Mouse (Mus musculus) embryonic facial prominence, embryonic 13.5 days (tissue): Measurements from ENCODE around the gene Gnaq. TPM values are rescaled to one million over a fixed set of nuclear protein-coding genes. Genes with fewer than 3 reads are reported as not detected.

Experiments
- ATAC-seq: fragments of 200-750 bp; cut with Nextera tagmentation; 2 replicates; pipeline ENCODE4 v1.8.0; 2017; ENCODE audit warnings: low read depth; ENCODE audit not compliant: insufficient number of reproducible peaks, insufficient read depth, low FRiP score, low TSS enrichment
- H3K27ac ChIP-seq: fragments of 300-500 bp; sonication (generic); 2 replicates; pipeline ENCODE4 v1.5.1; 2015; ENCODE audit warnings: moderate library complexity, mild to moderate bottlenecking, inconsistent platforms
- H3K27me3 ChIP-seq: fragments of 300-500 bp; sonication (generic); 2 replicates; pipeline ENCODE4 v1.6.1; 2015; ENCODE audit warnings: mild to moderate bottlenecking, inconsistent platforms
- H3K36me3 ChIP-seq: fragments of 300-500 bp; sonication (generic); 2 replicates; pipeline ENCODE4 v1.6.1; 2015; ENCODE audit warnings: mild to moderate bottlenecking, inconsistent platforms
- H3K4me1 ChIP-seq: fragments of 300-500 bp; sonication (generic); 2 replicates; pipeline ENCODE4 v1.6.1; 2015; ENCODE audit warnings: inconsistent platforms
- H3K4me2 ChIP-seq: fragments of 300-500 bp; sonication (generic); 2 replicates; pipeline ENCODE4 v1.6.1; 2015; ENCODE audit warnings: moderate library complexity, mild to moderate bottlenecking, inconsistent platforms
- H3K4me3 ChIP-seq: fragments of 300-500 bp; sonication (generic); 2 replicates; pipeline ENCODE4 v1.5.1; 2015; ENCODE audit warnings: mild to moderate bottlenecking, inconsistent platforms
- H3K9ac ChIP-seq: fragments of 300-500 bp; sonication (generic); 2 replicates; pipeline ENCODE4 v1.6.1; 2015; ENCODE audit warnings: mild to moderate bottlenecking, inconsistent platforms
- H3K9me3 ChIP-seq: fragments of 300-500 bp; sonication (generic); 2 replicates; pipeline ENCODE4 v1.6.1; 2016; ENCODE audit warnings: inconsistent platforms
- WGBS: fragments of 180-500 bp; shearing (Covaris S2); methylation state at CpG from one replicate; pipeline ENCODE4 v1.1.7; 2015; ENCODE audit warnings: mixed read lengths; 5-methylcytosine and 5-hydroxymethylcytosine counted together
- polyA plus RNA-seq: library from polyadenylated mRNA; unstranded; fragments of >200 nt; fragmentation: Nextera tagmentation; extraction: Ambion mirVana; gene quantifications from 2 replicates; pipeline ENCODE4 v1.2.1, GENCODE M21; 2015

Gnaq gene
- polyA plus RNA-seq, 1 experiment from 2014 or later = 29.9 TPM

DNA sequence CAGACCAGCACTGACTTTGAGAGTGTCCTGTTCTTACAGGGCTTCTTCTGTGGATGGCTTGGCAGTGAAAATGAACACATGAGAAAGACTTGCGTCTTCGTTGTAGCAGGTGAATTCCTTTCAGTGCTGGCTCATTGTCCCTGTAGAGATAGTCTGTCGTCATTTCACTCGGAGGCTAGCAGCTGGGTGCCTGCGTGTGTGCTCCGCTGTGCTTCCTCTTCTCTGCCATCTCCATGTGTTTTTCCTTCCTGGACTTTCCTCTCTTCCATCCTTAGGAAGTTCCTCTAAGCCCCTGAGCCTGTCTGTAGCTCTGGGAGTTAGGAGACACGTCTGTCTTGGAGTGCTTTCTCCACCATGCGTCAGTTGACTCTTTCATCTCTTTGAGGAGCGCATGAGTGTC, 41.1 kb downstream of the Gnaq start:
- ATAC-seq = no peak
- 65% methylated on average over 9 of the region's 9 CpGs for WGBS
- H3K4me1 ChIP-seq = peaks cover 41% of the 10 kb centered on the region
- no peaks in the 10 kb centered on the region for H3K27me3 ChIP-seq
- H3K9me3 ChIP-seq = no peaks in the 10 kb centered on the region
- no peak overlapping the region for H3K4me2 ChIP-seq
- no peak overlapping the region for H3K27ac ChIP-seq
- no peak overlapping the region for H3K9ac ChIP-seq
- no peak overlapping the region for H3K4me3 ChIP-seq
- no peaks in the 10 kb centered on the region for H3K36me3 ChIP-seq

DNA sequence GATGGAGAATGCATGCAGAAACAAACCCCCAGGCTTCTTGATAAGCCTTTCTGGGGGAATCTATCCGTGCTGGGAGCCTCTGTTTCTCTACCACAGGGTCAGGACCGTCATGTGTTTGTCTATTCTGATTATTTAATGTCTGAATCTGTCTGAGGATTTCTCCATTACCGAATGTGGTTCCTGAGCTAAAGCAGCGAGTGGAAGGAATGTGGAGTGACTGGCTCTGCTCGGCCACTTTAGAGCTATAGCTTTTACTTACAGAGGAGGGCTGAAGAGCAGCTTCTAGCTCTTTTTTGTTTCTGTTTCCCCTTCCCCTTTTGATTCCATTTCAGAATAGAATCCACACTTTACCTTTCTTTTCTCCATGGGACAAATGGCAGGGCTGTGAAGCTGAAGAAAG, 43.8 kb downstream of the Gnaq start:
- Histone ChIP-seq H3K36me3 (no peaks in the 10 kb centered on the region), H3K27me3 (no peaks in the 10 kb centered on the region), H3K9me3 (no peaks in the 10 kb centered on the region), H3K27ac (peak overlapping the region; percentile 65), H3K4me1 (peaks cover 36% of the 10 kb centered on the region), H3K4me3 (no peak overlapping the region), H3K4me2 (peak overlapping the region; percentile 23; the same call in 1 of the 2 replicates), H3K9ac (no peak overlapping the region)
- WGBS = 24% methylated on average over 5 of the region's 5 CpGs
- ATAC-seq = no peak

GRCm38 (mm10) chr19:16177139-16177727, 44.6 kb downstream of the Gnaq start:
- ATAC-seq = no peak; the same call in 1 of the 2 replicates
- Histone ChIP-seq H3K4me1 (peaks cover 41% of the 10 kb centered on the region), H3K4me2 (no peak overlapping the region), H3K9me3 (no peaks in the 10 kb centered on the region), H3K36me3 (no peaks in the 10 kb centered on the region), H3K27ac (peak overlapping the region; percentile 65), H3K4me3 (no peak overlapping the region), H3K9ac (no peak overlapping the region), H3K27me3 (no peaks in the 10 kb centered on the region)
- WGBS = 78% methylated on average over 8 of the region's 8 CpGs

- Histone ChIP-seq H3K9me3 (no peaks in the 10 kb centered on the region), H3K27me3 (no peaks in the 10 kb centered on the region), H3K9ac (no peak overlapping the region), H3K4me2 (no peak overlapping the region), H3K36me3 (no peaks in the 10 kb centered on the region), H3K4me3 (no peak overlapping the region), H3K27ac (no peak overlapping the region; the same call in 1 of the 2 replicates), H3K4me1 (peaks cover 30% of the 10 kb centered on the region)
- 71% methylated on average over 3 of the region's 3 CpGs for WGBS
- no peak for ATAC-seq
These were observed 48.6 kb downstream of the Gnaq start for GRCm38 (mm10) chr19:16181258-16181657.

DNA sequence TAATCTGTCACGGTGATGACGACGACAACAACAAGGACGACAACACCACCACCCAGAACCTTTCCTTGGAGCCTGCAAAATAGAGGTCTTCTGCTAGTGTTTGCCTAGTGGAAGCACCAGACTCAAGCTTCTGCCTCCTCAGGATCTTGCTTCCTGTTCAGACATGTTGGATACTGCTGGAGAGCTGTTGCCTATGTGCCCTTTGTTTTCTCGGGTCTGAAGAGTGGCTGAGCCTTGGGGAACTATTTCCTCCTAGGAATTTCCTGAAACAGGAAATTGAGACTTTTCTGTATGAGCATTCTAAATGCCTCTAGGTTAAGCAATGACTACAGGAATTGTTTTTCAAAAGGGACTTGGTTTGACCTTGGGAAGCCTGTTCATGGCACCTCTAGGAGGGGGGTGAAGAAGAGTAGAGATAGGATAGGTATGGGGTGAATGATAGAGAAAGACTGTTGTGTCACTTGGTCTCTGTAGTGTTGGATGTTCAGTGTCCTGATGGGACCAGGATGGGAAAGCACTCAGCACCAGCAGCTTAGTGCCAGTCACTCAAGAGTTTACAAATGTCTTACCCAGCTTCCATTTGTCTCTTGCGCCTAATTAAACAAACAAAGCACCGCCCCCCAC, 49.3 kb downstream of the Gnaq start:
- Histone ChIP-seq H3K9ac (no peak overlapping the region), H3K4me1 (peaks cover 25% of the 10 kb centered on the region), H3K27me3 (no peaks in the 10 kb centered on the region), H3K36me3 (no peaks in the 10 kb centered on the region), H3K4me3 (no peak overlapping the region), H3K4me2 (no peak overlapping the region), H3K27ac (no peak overlapping the region; the same call in 1 of the 2 replicates), H3K9me3 (no peaks in the 10 kb centered on the region)
- ATAC-seq = no peak
- WGBS = 69% methylated on average over 7 of the region's 7 CpGs

- H3K27me3 ChIP-seq = no peaks in the 10 kb centered on the region
- H3K9ac ChIP-seq = no peak overlapping the region
- H3K4me2 ChIP-seq = no peak overlapping the region
- no peaks in the 10 kb centered on the region for H3K36me3 ChIP-seq
- H3K27ac ChIP-seq = no peak overlapping the region
- no peaks in the 10 kb centered on the region for H3K9me3 ChIP-seq
- ATAC-seq = no peak
- no peak overlapping the region for H3K4me3 ChIP-seq
- peaks cover 27% of the 10 kb centered on the region for H3K4me1 ChIP-seq
- WGBS = 87% methylated on average over 10 of the region's 10 CpGs
These were observed 51.1 kb downstream of the Gnaq start for GRCm38 (mm10) chr19:16183592-16184365.

- Histone ChIP-seq H3K4me2 (no peak overlapping the region), H3K27me3 (no peaks in the 10 kb centered on the region), H3K9me3 (no peaks in the 10 kb centered on the region), H3K4me3 (no peak overlapping the region), H3K27ac (no peak overlapping the region), H3K36me3 (no peaks in the 10 kb centered on the region), H3K4me1 (peaks cover 25% of the 10 kb centered on the region), H3K9ac (no peak overlapping the region)
- ATAC-seq = no peak
- WGBS = 82% methylated on average over 3 of the region's 3 CpGs
These were observed 54.4 kb downstream of the Gnaq start for GRCm38 (mm10) chr19:16186984-16187383.

DNA sequence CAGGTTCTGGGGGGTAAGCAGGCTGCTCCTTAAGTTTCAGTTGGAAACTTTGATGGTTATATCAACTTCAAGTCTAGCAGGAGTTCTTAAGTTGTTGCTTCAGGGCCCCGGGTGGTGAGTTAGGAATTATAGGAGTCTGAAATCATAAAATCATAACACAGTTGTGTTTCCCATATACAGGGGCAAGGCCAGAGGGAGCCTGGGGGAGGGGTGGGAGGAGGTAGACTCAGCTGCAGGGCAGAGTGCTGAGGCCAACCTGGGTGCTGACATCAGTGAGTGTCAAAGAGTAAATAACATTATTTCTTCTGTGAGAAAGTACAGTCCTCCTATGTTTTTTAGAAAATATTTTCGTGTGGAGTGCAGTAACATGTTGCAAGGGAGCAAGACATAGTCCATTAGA, 55.3 kb downstream of the Gnaq start:
- Histone ChIP-seq H3K27me3 (no peaks in the 10 kb centered on the region), H3K36me3 (no peaks in the 10 kb centered on the region), H3K4me3 (no peak overlapping the region), H3K4me1 (peaks cover 25% of the 10 kb centered on the region), H3K9ac (no peak overlapping the region), H3K4me2 (no peak overlapping the region), H3K9me3 (no peaks in the 10 kb centered on the region), H3K27ac (0 out of 2 replicates have a peak overlapping the region, but pooled peaks have one; percentile 28)
- 57% methylated on average over 2 of the region's 2 CpGs for WGBS
- no peak for ATAC-seq

- no peak for ATAC-seq
- WGBS = 62% methylated on average over 9 of the region's 9 CpGs
- Histone ChIP-seq H3K36me3 (no peaks in the 10 kb centered on the region), H3K4me1 (peaks cover 25% of the 10 kb centered on the region), H3K27ac (no peak overlapping the region), H3K9ac (no peak overlapping the region), H3K27me3 (no peaks in the 10 kb centered on the region), H3K4me3 (no peak overlapping the region), H3K9me3 (no peaks in the 10 kb centered on the region), H3K4me2 (no peak overlapping the region)
These were observed 56.6 kb downstream of the Gnaq start for GRCm38 (mm10) chr19:16189066-16189765.

- no peak for ATAC-seq
- no peaks in the 10 kb centered on the region for H3K9me3 ChIP-seq
- WGBS = 89% methylated on average over 3 of the region's 3 CpGs
- H3K4me3 ChIP-seq = no peak overlapping the region
- no peaks in the 10 kb centered on the region for H3K27me3 ChIP-seq
- no peak overlapping the region for H3K4me2 ChIP-seq
- H3K36me3 ChIP-seq = no peaks in the 10 kb centered on the region
- peaks cover 15% of the 10 kb centered on the region for H3K4me1 ChIP-seq
- H3K9ac ChIP-seq = no peak overlapping the region
- no peak overlapping the region for H3K27ac ChIP-seq
These were observed 65.5 kb downstream of the Gnaq start for GRCm38 (mm10) chr19:16198162-16198561.

DNA sequence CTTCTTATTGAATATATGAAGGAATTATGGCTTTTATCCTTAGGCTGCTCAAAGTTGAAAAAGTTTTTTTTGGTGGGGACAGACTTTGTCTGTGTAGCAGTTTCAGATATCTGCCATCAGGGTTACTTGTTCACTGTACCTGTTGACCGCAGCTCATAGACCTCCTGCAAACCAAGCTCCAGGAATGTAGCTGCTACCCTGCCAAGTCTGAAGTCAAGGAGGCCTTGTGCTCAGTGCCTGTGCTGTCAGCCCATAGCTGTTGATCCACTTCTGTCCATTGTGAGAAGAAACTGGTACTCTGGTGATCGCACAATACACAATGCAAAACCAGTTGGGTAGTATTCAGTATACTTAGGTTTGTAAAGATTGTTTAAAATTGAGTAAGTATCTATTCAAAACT, 68.7 kb downstream of the Gnaq start:
- no peak overlapping the region for H3K4me3 ChIP-seq
- no peak overlapping the region for H3K27ac ChIP-seq
- H3K27me3 ChIP-seq = no peaks in the 10 kb centered on the region
- ATAC-seq = no peak
- H3K9me3 ChIP-seq = no peaks in the 10 kb centered on the region
- peaks cover 14% of the 10 kb centered on the region for H3K4me1 ChIP-seq
- H3K9ac ChIP-seq = no peak overlapping the region
- 0 out of 2 replicates have a peak, but pooled peaks cover 3% of the 10 kb centered on the region for H3K36me3 ChIP-seq
- 96% methylated on average over 2 of the region's 2 CpGs for WGBS
- no peak overlapping the region for H3K4me2 ChIP-seq
